Mouse (Mus musculus) CD4-positive naive resting alpha-beta T cell, adult 57 days (primary cell): ENCODE measurements around the gene Smok3b. TPM values are rescaled to one million over a fixed set of nuclear protein-coding genes. Genes with fewer than 3 reads are reported as not detected.

ENCODE experiments used
- total RNA-seq: library from RNA; stranded (reverse); gene quantifications from one replicate; pipeline ENCODE4 v1.2.4, GENCODE M21; 2023

Smok3b gene
- total RNA-seq, result not detected

DNA sequence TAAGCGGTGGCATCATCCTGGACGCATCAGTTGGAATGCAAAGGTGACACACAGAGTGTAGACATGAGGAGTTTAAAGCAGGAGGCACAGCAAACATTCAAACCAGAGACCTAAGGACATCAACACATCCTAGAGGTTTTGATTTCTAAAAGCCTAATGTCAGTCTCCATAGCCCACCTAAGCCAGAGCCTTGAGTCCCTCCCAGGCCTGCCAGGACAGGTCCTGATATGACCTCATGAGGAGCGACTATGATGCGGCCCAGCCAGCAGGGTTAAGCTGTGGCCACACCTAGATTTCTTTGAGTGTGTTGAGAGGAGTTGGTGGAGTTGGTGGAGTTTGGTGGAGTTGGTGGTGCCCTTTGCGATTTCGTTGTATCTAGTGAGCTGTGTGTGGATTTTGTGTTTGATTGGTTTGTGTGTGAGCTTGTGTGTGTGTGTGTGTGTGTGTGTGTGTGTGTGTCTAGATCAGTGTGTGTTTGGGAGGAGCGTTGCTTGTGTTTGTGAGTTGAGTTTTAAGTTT lies at the start of gene Smok3b, which contains the start of gene Smok3a:
Gene Smok3b (plus strand): TSS at position 469 of the 519 bp plus-strand sequence.
Gene Smok3a (plus strand): TSS at position 301 of the 519 bp plus-strand sequence.

DNA sequence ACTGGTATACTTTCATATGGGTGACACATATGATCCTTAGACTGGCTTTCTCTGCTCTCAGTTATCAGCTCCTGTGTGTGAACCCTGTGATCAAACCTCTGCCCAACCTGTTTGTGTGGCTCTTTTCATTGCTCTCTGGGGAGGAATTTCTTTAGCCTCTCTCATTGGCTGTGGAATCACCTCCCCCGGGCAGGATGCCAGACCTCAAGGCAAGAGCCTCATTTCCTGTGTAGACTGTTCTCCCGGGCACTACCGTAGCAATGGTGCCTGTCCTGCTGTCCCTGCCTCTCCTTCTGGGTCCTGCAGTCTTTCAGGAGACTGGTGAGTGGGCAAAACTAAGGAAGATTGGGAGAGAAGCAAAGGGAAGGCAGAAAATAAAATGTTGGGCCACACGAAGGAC lies 39.9 kb upstream of the Smok3b start, which contains the start of gene Azgp1:
Gene Azgp1 (plus strand): TSS at position 221 of the 400 bp plus-strand sequence.

DNA sequence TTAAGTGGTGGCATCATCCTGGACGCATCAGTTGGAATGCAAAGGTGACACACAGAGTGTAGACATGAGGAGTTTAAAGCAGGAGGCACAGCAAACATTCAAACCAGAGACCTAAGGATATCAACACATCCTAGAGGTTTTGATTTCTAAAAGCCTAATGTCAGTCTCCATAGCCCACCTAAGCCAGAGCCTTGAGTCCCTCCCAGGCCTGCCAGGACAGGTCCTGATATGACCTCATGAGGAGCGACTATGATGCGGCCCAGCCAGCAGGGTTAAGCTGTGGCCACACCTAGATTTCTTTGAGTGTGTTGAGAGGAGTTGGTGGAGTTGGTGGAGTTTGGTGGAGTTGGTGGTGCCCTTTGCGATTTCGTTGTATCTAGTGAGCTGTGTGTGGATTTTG lies 31.7 kb downstream of the Smok3b start, which contains the start of gene Smok3c:
Gene Smok3c (plus strand): TSS at position 301 of the 400 bp plus-strand sequence.

DNA sequence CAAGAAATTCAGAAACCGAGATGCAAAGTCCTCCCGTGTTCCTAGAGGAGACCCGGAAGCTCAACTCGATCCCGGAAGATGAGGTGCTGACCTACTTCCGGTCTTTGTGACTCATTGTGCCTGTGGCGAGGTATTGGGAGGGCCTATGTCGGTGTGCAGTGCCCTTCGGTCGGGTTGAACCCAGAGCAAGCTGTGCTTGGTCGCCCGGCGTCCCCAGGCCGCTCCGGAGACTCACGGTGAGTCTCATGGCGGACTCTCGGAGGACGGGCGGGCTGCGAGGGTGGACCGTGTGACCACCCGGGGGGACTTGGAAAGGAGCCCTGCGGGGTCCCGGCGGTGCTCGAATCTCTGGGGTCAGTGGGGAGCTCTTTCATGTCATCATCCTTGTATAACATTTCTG lies 63.8 kb downstream of the Smok3b start, which contains the start of gene Zkscan1:
Gene Zkscan1 (plus strand): TSS at position 89 of the 400 bp plus-strand sequence.

Other genes starting within 250 kb of the Smok3b start
- gene Ppp1r35, start 242.6 kb upstream of the Smok3b start, total RNA-seq, result 23.3 TPM
- gene Mepce, start 233.8 kb upstream of the Smok3b start, total RNA-seq, result 168 TPM
- 15.1 TPM for gene Zcwpw1, start 233.6 kb upstream of the Smok3b start, total RNA-seq
- gene Pilra, start 185.1 kb upstream of the Smok3b start, total RNA-seq, result 5.1 TPM
- 2.1 TPM for gene Pilrb1, start 163.3 kb upstream of the Smok3b start, total RNA-seq
- 1.7 TPM for gene Pilrb2, start 149.6 kb upstream of the Smok3b start, total RNA-seq
- not detected for gene Cyp3a13, start 99.8 kb upstream of the Smok3b start, total RNA-seq
- not detected for gene Gjc3, start 58.3 kb upstream of the Smok3b start, total RNA-seq
- not detected for gene Azgp1, start 39.9 kb upstream of the Smok3b start, total RNA-seq
- not detected for gene Smok3a, start 168 bp upstream of the Smok3b start, total RNA-seq
- not detected for gene Smok3c, start 31.8 kb downstream of the Smok3b start, total RNA-seq
- gene Zkscan1, start 63.7 kb downstream of the Smok3b start, total RNA-seq, result 25.9 TPM
- gene Zscan21, start 95.5 kb downstream of the Smok3b start, total RNA-seq, result 13.7 TPM
- gene Zfp113, start 134.3 kb downstream of the Smok3b start, total RNA-seq, result 13.7 TPM
- gene Cops6, start 139.6 kb downstream of the Smok3b start, total RNA-seq, result 48.1 TPM
- gene Ap4m1, start 150.6 kb downstream of the Smok3b start, total RNA-seq, result 22.8 TPM
- gene Mcm7, start 151.0 kb downstream of the Smok3b start, total RNA-seq, result 76.6 TPM
- gene Taf6, start 166.0 kb downstream of the Smok3b start, total RNA-seq, result 26.7 TPM
- 16.6 TPM for gene Cnpy4, start 166.1 kb downstream of the Smok3b start, total RNA-seq
- gene Mblac1, start 172.9 kb downstream of the Smok3b start, total RNA-seq, result 1.3 TPM
- not detected for gene Nxpe5, start 204.5 kb downstream of the Smok3b start, total RNA-seq
- gene Lamtor4, start 234.1 kb downstream of the Smok3b start, total RNA-seq, result 32.0 TPM
- 50.8 TPM for gene BC037034, start 242.6 kb downstream of the Smok3b start, total RNA-seq